Mouse (Mus musculus) left cerebral cortex, adult 2 months (tissue): ENCODE results near the gene Slc26a5. TPM values are rescaled to one million over a fixed set of nuclear protein-coding genes. Genes with fewer than 3 reads are reported as not detected.

Experiments
- DNase-seq, 2 experiments: peaks; one replicate each; pipeline ENCODE4 v3.0.0; 2021 to 2022; ENCODE audit warnings: low spot score in 2 of 2, mixed read lengths in 1 of 2; ENCODE audit errors: extremely low spot score in 1 of 2
- H3K27ac ChIP-seq: fragments of 200-600 bp; 2 replicates; pipeline ENCODE4 v1.8.1; 2022
- H3K4me3 ChIP-seq: fragments of 200-600 bp; 2 replicates; pipeline ENCODE4 v1.8.1; 2022
- CTCF ChIP-seq: fragments of 200-600 bp; IDR thresholded peaks from 2 replicates; pipeline ENCODE4 v1.8.1; 2022; ENCODE audit warnings: antibody characterized with exemption, mild to moderate bottlenecking, moderate library complexity
- intact Hi-C: fragments of 180-260 bp; cut with DNase I; formaldehyde crosslinking; loops from one replicate; pipeline ENCODE4 v1.15.1; 2025
- total RNA-seq, 2 experiments: library from RNA; stranded (reverse); gene quantifications; 2 replicates each; pipeline ENCODE4 v1.2.3; 2021

The Slc26a5 gene
- total RNA-seq, 2 experiments from 2014 or later, result 0.37 to 1.1 TPM

DNA sequence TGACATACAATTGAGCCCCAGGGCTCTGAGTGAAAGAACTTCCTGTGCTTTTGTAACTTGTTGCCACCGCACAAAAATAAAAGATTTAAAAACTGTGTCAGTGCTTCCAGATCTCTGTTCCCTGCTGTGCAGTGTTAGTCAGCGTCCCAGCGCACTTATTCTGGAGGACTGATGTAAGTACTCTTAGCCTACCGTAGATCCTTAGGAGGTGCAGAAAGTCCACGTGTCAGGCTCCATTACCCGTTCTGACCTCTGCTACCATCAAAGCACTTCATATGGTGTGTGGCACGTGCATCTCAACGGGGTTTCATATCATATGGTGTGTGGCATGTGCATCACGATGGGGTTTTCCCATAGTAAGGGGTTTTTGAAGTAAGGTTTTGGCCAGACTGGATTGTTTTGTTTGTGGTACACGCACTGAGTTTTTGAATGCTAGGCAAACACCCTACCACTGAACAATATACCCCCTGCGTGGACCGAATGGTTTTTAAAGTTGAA is 61.7 kb downstream of the Slc26a5 start:
- no peak overlapping the region for H3K27ac ChIP-seq
- intact Hi-C loops, result loop anchor here (2.0 kb wide), 1 partner anchor 35 kb away; no protein-coding TSS in a partner anchor
- H3K4me3 ChIP-seq, result no peak overlapping the region
- no peak for TF ChIP-seq CTCF
- DNase-seq, result no peak

DNA sequence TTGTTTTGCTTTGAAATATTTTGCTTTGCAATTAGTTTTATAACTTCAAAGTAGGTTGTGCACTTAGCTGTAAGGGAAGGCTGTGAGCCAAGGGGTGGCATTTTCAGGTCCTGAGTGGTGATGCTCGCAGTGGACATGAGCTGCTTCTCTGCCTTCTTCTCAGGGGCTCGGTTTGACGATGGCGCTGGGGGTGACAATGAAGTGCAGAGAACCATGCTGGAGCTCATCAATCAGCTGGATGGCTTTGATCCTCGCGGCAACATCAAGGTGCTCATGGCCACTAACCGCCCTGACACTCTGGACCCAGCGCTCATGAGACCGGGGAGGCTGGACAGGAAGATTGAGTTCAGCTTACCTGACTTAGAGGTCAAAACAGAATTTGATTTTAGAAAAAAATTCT is 62.5 kb downstream of the Slc26a5 start:
- intact Hi-C loops, result no loop called here
- no peak for DNase-seq

DNA sequence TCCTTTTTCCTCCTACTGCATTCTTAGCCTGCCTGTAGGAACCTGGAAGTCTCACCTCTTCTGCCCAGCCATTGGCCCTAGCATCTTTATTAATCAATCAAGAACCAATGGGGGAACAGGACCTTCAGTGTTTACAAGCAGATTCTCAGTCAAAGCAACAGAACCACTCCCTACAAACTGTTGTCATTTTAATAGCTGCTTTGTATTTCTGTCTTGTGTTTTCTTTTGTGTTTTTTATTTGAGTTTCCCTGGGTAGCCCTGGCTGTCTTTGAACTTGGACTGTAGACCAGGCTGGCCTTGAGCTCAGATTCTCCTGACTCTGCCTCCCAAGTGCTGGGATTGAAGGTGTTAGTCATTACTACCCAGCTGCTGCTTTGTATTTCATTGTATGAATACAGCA is 73.2 kb downstream of the Slc26a5 start:
- no peak overlapping the region for H3K27ac ChIP-seq
- DNase-seq, result no peak
- TF ChIP-seq CTCF, result no peak
- intact Hi-C loops, result no loop called here
- H3K4me3 ChIP-seq, result no peak overlapping the region

More for the DNA sequence above, 62.5 kb downstream of the Slc26a5 start:
- Histone ChIP-seq H3K27ac (no peak overlapping the region), H3K4me3 (no peak overlapping the region)
- no peak for TF ChIP-seq CTCF

DNA sequence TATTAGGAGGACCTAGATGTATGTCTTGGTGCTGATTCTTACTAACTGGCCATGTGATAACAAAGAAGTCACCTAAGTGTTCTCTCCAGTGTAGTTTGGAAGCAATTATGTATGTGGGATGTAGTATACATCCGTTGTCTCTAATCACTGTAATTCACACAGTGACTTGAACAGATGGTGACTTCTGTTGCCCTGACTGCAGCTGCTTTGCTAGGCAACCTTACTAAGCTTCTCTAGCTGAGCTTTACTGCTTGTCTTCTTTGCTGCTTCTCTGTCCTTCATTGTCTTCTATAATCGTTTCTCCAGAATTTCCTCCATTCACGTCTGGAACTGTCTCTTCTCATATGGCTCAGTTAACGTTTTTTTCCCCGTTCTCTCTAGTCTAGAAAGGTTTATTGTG is 76.3 kb downstream of the Slc26a5 start:
- no peak overlapping the region for H3K27ac ChIP-seq
- intact Hi-C loops, result loop anchor here (5.0 kb wide), 2 partner anchors 122 to 728 kb away; no protein-coding TSS in a partner anchor
- no peak overlapping the region for H3K4me3 ChIP-seq
- no peak for TF ChIP-seq CTCF
- no peak for DNase-seq

DNA sequence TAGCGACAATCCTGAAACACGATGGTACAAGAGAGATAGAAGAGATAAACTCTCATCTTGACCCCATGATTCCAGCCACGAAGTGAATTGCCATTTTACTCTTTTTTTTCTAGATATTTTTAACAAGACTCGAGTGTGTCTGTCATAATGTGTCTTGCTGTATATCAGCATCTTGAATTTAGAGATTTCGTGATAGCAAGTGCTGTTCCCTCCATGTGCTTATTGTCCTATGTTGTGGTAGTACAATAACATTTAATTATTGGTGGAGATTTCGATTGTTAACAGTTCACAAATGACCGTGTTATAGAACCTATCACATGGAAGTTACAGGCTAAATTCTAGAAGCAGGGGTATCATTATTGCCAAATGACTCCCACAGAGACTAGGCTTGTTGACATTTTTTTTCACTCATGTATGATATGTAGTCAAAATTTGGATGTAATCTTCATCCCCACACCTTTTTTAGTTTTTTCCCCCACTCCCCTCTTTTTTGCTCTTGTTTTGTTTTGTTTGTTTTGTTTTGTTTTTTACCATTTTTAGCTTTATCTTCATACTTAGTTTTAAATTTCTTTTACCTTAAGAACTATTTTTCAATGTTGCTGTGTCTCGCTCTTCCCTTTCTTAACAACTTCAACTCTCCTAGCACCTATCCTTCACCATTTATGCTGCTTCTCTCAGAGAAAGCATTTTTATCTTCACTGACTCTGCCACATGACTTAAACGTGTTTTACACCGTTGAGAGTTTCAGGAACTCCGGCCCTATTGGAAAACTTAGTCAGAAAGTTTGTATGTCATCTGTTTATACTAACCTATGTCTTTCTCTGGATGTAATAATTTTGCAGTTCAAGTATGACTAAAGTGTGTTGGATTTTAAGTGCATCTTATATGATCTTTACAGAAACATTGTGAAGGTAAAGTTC is 78.0 kb downstream of the Slc26a5 start:
- DNase-seq, result no peak
- no peak for TF ChIP-seq CTCF
- Histone ChIP-seq H3K27ac (peak overlapping the region; percentile 90), H3K4me3 (peak overlapping the region; percentile 86)
- intact Hi-C loops, result loop anchor here (2.0 to 5.0 kb wide), 3 partner anchors 51 to 730 kb away; partner anchors contain the start of gene Pmpcb

DNA sequence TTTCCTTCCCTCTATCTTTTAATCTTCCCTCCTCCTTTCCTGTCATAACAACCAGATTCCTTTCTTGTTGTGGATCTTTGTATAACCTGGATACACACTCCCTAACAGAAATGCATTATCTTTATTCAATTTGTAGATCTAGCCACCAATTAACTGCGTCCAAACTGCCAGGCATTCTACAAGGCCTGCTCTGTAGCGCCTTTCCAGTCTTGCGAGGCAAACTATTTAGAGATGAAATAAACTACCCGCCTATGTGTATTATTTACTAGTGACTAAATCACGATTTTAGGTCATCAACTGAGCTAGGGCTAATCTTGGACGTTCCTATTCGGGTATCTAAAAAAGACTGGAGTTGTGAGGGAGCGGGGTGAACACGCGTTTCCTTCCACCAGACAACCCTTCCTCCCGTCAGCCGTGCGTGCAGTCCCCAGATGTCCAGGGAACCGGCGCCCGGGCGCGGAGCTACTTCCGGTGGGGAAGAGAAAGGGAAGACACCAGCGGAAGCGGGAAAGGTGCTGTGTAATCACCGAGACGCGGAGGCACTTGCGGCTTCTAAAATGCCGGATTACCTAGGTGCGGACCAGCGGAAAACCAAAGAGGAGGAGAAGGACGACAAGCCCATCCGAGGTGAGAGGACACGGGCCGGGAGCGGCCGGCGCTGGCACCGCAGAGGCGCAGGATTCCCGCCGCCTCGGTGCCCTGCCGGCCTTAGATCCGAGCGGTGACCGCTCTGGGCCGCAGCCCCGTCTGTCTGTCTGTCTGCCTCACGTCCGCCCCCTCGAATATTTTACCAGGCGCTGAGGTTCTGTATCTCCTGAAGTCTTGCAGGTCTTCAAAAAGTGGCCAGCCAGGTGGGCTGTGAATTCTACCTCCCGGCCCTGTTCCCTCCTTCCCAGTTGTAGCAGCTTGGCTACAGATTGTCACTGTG is 78.9 kb downstream of the Slc26a5 start:
- intact Hi-C loops, result loop anchor here (2.0 to 5.0 kb wide), 3 partner anchors 50 to 731 kb away; partner anchors contain the start of gene Pmpcb
- Histone ChIP-seq H3K4me3 (peak overlapping the region; percentile 86), H3K27ac (peak overlapping the region; percentile 90)
- no peak for TF ChIP-seq CTCF
- DNase-seq, result peak; percentile 92 to 95

DNA sequence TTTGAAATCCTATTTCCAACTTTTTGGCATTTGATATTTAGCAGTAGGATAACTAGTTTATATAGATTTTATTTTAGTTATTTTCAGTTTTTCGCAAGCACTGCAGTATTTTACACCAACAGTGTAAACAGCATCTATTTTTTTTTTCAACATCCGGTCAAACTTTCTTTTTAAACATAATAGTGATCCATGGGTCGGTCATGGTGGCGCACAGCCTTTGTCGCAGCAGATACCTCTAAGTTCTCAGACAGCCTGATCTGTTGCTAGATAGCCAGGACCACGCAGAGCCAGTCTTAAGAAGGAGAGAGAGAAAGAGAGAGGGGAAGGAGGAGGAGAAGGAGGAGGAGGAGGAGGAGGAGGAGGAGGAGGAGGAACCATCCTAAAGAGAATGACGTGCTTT is 79.6 kb downstream of the Slc26a5 start:
- no peak overlapping the region for H3K27ac ChIP-seq
- intact Hi-C loops, result loop anchor here (2.0 to 5.0 kb wide), 3 partner anchors 49 to 732 kb away; partner anchors contain the start of gene Pmpcb
- H3K4me3 ChIP-seq, result no peak overlapping the region
- TF ChIP-seq CTCF, result no peak
- no peak for DNase-seq

DNA sequence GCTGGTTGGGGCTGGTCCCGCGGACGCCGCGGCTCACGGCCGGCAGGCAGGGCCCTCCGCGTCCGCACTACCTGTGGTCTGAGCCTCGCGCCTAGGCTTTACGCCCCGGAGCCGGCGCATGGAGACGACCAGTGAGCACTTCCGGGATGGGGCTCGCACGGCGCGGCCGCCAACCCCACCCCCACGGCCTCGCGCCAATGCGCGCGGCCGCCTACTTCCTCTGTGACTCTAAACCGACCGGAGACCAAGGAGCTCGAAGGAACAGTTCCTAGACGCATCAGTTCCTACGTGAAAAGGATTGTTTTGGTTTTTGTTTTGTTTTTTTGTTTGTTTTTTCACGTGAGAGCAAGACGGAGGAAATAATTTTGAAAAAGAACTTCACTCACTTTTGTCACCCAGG is 80.4 kb downstream of the Slc26a5 start, which contains the start of the genes Dnajc2 and Psmc2:
Dnajc2 (minus strand) TSS at position 199 of the 400 bp plus-strand sequence.
Psmc2 (plus strand) TSS at position 231 of the 400 bp plus-strand sequence.
- peak within 1 kb of the TSS; percentile 90 for H3K27ac ChIP-seq
- DNase-seq, result peak; percentile 87 to 90
- intact Hi-C loops, result loop anchor here (5.0 kb wide), 2 partner anchors 118 to 732 kb away; no protein-coding TSS in a partner anchor

DNA sequence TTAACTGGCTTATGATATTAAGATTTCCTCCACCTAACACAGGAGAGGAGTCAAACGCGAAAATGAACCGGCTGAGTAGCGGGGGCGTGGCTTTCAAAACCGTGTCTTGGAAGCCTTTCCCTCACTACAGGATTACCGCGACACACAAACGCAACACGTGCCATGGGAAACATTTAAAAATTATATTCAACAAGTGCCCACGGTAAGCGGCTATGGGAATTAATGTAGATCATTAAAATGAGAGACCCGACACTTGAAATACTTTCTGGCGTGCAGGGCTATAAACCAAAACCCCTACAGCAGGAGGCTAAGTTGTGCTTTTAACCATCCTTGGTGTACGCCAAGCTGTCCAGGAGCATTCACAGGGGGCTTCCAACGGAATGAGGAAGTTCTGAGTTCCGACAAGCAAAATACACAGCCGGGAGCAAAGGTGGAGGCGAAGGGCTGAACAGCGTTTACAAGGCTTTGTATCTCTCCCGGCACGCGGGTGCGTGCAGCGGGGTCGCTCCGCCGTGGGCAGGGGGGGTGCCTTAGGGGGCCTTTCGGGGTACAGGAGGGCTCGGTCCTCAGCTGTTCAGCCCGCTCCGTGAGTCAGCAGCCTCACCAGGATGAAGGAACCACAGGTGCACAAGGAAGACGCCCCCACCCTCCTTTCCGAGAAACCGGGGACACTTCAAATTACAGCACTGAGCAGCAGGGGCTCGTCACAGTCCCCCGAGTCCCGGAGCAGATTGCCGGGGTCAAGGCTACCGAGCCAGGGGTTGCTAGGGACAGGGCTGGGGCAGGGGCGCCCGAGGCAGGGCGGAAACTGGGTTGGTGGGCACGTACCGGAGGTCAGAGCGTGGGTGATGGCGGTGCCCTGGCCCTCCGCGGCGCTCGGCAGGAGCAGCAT is 81.0 kb downstream of the Slc26a5 start:
- no peak for DNase-seq
- H3K4me3 ChIP-seq, result peak overlapping the region; percentile 89
- intact Hi-C loops, result loop anchor here (5.0 kb wide), 2 partner anchors 117 to 733 kb away; no protein-coding TSS in a partner anchor
- H3K27ac ChIP-seq, result peak overlapping the region; percentile 80
- no peak for TF ChIP-seq CTCF

More for the DNA sequence above, 80.4 kb downstream of the Slc26a5 start, which contains the start of the genes Dnajc2 and Psmc2:
- peak within 1 kb of the TSS; percentile 89 for H3K4me3 ChIP-seq
- TF ChIP-seq CTCF, result no peak

DNA sequence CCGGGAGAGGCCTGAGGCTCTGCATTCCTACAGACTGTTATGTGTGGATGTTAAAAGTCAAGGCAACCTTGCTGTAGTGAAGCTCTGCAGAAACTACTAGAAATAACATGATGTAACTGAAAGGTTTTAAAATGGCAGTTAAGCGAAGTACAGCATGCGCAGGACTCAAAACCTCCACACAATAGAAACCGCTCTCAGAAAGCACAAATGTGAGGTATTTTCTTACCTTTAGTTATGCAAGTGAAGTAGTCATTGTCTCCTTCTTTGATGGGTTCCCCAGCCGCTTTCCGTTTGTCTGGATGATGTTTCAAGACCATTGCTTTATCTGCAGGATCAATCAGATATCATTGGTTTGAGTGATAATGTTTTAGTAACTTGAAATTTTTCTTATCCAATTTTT is 88.9 kb downstream of the Slc26a5 start:
- no peak overlapping the region for H3K27ac ChIP-seq
- no peak for DNase-seq
- no peak for TF ChIP-seq CTCF
- intact Hi-C loops, result no loop called here
- no peak overlapping the region for H3K4me3 ChIP-seq
